Mouse (Mus musculus) MEL (cell line): ENCODE results near the gene Slc26a10.

Experiments
- BHLHE40 ChIP-seq: IDR thresholded peaks from 2 replicates; pipeline ENCODE4 v1.6.1; 2012; ENCODE audit warnings: low read depth, mild to moderate bottlenecking, inconsistent platforms, low read length, improper control_type of control experiment, borderline replicate concordance
- CTCF ChIP-seq, 3 experiments: IDR thresholded peaks in 2 of 3; conservative IDR thresholded peaks in 1 of 3; 2 replicates each; pipeline ENCODE4 v1.5.1; 2011 to 2012; ENCODE audit warnings: low read length in 3 of 3, low read depth in 2 of 3, mild to moderate bottlenecking in 2 of 3, improper control_type of control experiment in 1 of 3, inconsistent platforms in 1 of 3, mixed read lengths in 1 of 3, moderate library complexity in 1 of 3; ENCODE audit not compliant: control insufficient read depth in 1 of 3, insufficient read depth in 1 of 3, poor library complexity in 1 of 3, severe bottlenecking in 1 of 3
- E2F4 ChIP-seq: IDR thresholded peaks from 2 replicates; pipeline ENCODE4 v1.6.1; 2011; ENCODE audit warnings: low read depth, low read length, improper control_type of control experiment, borderline replicate concordance
- EP300 ChIP-seq, 2 experiments: IDR thresholded peaks; 2 replicates each; pipeline ENCODE4 v1.6.1; 2011; ENCODE audit warnings: improper control_type of control experiment in 2 of 2, low read length in 2 of 2, low read depth in 1 of 2, mild to moderate bottlenecking in 1 of 2
- MAX ChIP-seq: IDR thresholded peaks from 2 replicates; pipeline ENCODE4 v1.6.1; 2011; ENCODE audit warnings: low read length, improper control_type of control experiment
- POLR2A ChIP-seq, 2 experiments: IDR thresholded peaks; 2 replicates each; pipeline ENCODE4 v1.6.1; 2011 to 2012; ENCODE audit warnings: low read length in 2 of 2, mild to moderate bottlenecking in 2 of 2, control low read depth in 1 of 2, improper control_type of control experiment in 1 of 2, low read depth in 1 of 2, moderate library complexity in 1 of 2; ENCODE audit not compliant: control insufficient read depth in 1 of 2, insufficient read depth in 1 of 2, poor library complexity in 1 of 2
- RCOR1 ChIP-seq: IDR thresholded peaks from 2 replicates; pipeline ENCODE4 v1.6.1; 2012; ENCODE audit warnings: low read depth, mild to moderate bottlenecking, inconsistent platforms, low read length, improper control_type of control experiment
- ZNF384 ChIP-seq: IDR thresholded peaks from 2 replicates; pipeline ENCODE4 v1.6.1; 2012; ENCODE audit warnings: low read depth, mild to moderate bottlenecking, inconsistent platforms, low read length, improper control_type of control experiment

DNA sequence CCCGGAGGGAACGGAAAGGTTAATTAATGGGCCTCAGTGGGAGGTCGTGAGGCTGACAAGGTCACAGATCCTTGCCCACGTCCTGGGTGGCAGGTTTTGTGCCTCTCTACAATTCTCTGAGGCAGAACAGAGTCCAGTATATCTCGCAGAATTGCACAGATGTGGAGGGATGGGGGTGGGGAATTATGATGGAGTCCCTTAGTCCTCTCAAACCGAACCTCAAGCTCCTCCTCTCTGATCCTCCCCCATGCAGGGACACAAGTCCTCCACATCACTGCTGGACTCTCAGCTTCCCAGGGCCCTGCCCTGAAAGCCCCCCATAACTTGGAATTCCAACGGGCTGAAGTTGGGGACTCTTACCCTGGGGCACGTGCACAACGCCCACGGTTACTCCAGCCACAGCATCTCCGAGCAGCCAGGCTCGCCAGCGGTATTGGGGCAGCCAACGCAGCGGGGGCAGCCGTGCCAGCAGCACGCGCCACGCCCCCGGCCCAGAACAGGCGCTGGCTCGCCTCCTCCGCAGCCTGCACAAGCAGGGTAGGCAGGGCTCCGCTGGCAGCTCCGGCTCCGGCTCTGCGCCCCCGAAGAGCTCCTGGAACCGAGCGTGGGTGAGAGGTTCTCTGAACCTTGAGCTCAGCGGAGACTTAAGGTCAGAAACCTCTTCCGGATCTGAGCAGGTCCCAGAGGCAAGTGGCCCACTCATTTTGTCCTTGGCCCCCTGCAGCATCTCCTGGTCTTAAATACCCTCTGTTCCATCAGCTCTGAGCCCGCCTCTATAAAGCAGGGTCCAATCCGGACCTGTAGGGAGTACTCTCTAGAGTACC lies at the start of gene Slc26a10:
- TF ChIP-seq BHLHE40 (no peak), POLR2A (IDR thresholded peaks at IDR 0.05; ENCODE audit: control insufficient read depth in 1 of 2, insufficient read depth in 1 of 2, low read depth in 1 of 2, low read length in 2 of 2, poor library complexity in 1 of 2) (no peak), ZNF384 (no peak), MAX (no peak), E2F4 (no peak), RCOR1 (no peak), CTCF (IDR thresholded peaks at IDR 0.05 in 2 of 3, conservative IDR thresholded peaks at IDR 0.05 in 1 of 3; ENCODE audit: control insufficient read depth in 1 of 3, insufficient read depth in 1 of 3, low read depth in 2 of 3, low read length in 3 of 3, poor library complexity in 1 of 3, severe bottlenecking in 1 of 3) (no peak), EP300 (IDR thresholded peaks at IDR 0.05; ENCODE audit: low read depth in 1 of 2, low read length in 2 of 2) (no peak)
